Mouse (Mus musculus) bone marrow macrophage, adult 2 months (primary cell): ENCODE results near the gene Fam217a.

ENCODE experiments used
- CTCF ChIP-seq: IDR thresholded peaks from 2 replicates; pipeline ENCODE4 v1.5.1; 2012; ENCODE audit warnings: low read depth, mild to moderate bottlenecking, low read length, moderate library complexity
- POLR2A ChIP-seq: IDR thresholded peaks from 2 replicates; pipeline ENCODE4 v1.6.1; 2012; ENCODE audit warnings: mild to moderate bottlenecking, low read depth, low read length, borderline replicate concordance

GRCm38 (mm10) chr13:34960996-34961770 lies 37.1 kb upstream of the Fam217a start:
- TF ChIP-seq CTCF (no peak), POLR2A (no peak)
